Mouse (Mus musculus): Measurements from ENCODE around the gene Kctd11.

- no peak for TF ChIP-seq POLR2A (IDR thresholded peaks at IDR 0.05; ENCODE audit: insufficient read depth, low read depth, low read length)
- no peak for TF ChIP-seq CTCF (IDR thresholded peaks at IDR 0.05)
These were observed 16.9 kb downstream of the Kctd11 start for GRCm38 (mm10) chr11:69864138-69864860.
